Comparison of ENCODE assay signal across 8 mouse cellular contexts in the genomic region with DNA sequence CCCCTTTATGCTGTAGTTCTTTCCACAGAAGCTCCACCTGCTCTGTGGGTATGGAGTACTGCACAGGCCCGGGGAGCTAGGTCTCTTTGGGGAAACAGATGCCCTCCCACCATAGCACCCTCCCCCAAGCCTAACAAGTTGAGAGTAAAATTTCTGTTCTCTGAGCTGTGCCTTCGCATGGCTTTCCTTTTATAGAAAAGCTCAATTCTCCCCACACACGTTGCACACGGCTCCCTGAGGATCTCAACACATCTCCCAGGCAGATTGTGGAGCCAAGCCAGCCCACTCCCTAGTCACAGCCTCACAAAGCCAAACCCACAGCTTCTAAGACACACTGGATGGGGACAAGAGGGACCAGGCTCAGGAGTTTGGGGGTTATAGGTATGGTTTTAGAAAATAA. TPM values are rescaled to one million over a fixed set of nuclear protein-coding genes. Genes with fewer than 3 reads are reported as not detected.
A peak's percentile ranks its signal among the peaks of the same experiment; 100 is the strongest.
DNase-seq lines count a peak whose midpoint lies in the region; ATAC-seq and TF ChIP-seq lines count a peak whose summit lies in the region.

No protein-coding gene starts in this region.

- no peak overlapping the region; the same call in 1 of the 2 replicates for H3K9ac ChIP-seq in lung, embryonic 14.5 days
- H3K9ac ChIP-seq in hindbrain, embryonic 15.5 days: peak overlapping the region; percentile 80
- H3K9ac ChIP-seq in midbrain, embryonic 11.5 days (ENCODE audit: low read length): peak overlapping the region; percentile 20; the same call in 1 of the 2 replicates

- peaks cover 54% of the 10 kb centered on the region for H3K36me3 ChIP-seq in lung, embryonic 14.5 days (ENCODE audit: insufficient read depth)
- peaks cover 37% of the 10 kb centered on the region for H3K36me3 ChIP-seq in hindbrain, embryonic 15.5 days
- H3K36me3 ChIP-seq in midbrain, embryonic 11.5 days (ENCODE audit: control insufficient read depth, insufficient read depth, low read length): peaks cover 9% of the 10 kb centered on the region; the same call in 1 of the 2 replicates

- H3K27me3 ChIP-seq in lung, embryonic 14.5 days (ENCODE audit: insufficient read depth, low read length): no peaks in the 10 kb centered on the region
- H3K27me3 ChIP-seq in hindbrain, embryonic 15.5 days: no peaks in the 10 kb centered on the region
- no peaks in the 10 kb centered on the region for H3K27me3 ChIP-seq in midbrain, embryonic 11.5 days (ENCODE audit: control insufficient read depth, insufficient read depth, low read length)

- no peaks in the 10 kb centered on the region for H3K9me3 ChIP-seq in lung, embryonic 14.5 days (ENCODE audit: low read depth, low read length)
- H3K9me3 ChIP-seq in hindbrain, embryonic 15.5 days: no peaks in the 10 kb centered on the region
- H3K9me3 ChIP-seq in midbrain, embryonic 11.5 days (ENCODE audit: control insufficient read depth, low read length): no peaks in the 10 kb centered on the region

- no peak for TF ChIP-seq CTCF in lung, embryonic 14.5 days (IDR thresholded peaks at IDR 0.05; ENCODE audit: low read depth)

- peak overlapping the region; percentile 77 for H3K4me2 ChIP-seq in lung, embryonic 14.5 days
- peak overlapping the region; percentile 74 for H3K4me2 ChIP-seq in hindbrain, embryonic 15.5 days
- peak overlapping the region; percentile 69; the same call in 1 of the 2 replicates for H3K4me2 ChIP-seq in midbrain, embryonic 11.5 days

- H3K27ac ChIP-seq in lung, embryonic 14.5 days (ENCODE audit: low read depth): no peak overlapping the region
- H3K27ac ChIP-seq in hindbrain, embryonic 15.5 days (replicated peaks): peak overlapping the region; percentile 95
- H3K27ac ChIP-seq in midbrain, embryonic 11.5 days (ENCODE audit: low read depth, low read length): no peak overlapping the region

- 0 out of 2 replicates have a peak, but pooled peaks cover 3% of the 10 kb centered on the region for H3K4me1 ChIP-seq in lung, embryonic 14.5 days (ENCODE audit: insufficient read depth)
- H3K4me1 ChIP-seq in hindbrain, embryonic 15.5 days (replicated peaks): peaks cover 53% of the 10 kb centered on the region
- peaks cover 26% of the 10 kb centered on the region for H3K4me1 ChIP-seq in midbrain, embryonic 11.5 days (ENCODE audit: control insufficient read depth, insufficient read depth, low read length)

- 48% methylated on average over 4 of the region's 4 CpGs for WGBS in lung, embryonic 14.5 days
- 41% methylated on average over 4 of the region's 4 CpGs for WGBS in hindbrain, embryonic 15.5 days
- WGBS in midbrain, embryonic 11.5 days: 75% methylated on average over 4 of the region's 4 CpGs

- peak; percentile 28 for DNase-seq in lung, embryonic 14.5 days
- no peak for DNase-seq in lung, postnatal 10 days
- no peak for DNase-seq in midbrain, embryonic 11.5 days (ENCODE audit: low spot score, missing footprints)
- DNase-seq in telencephalon, adult 2 months (ENCODE audit: low read depth, low spot score): peak; percentile 96
- no peak for DNase-seq in thymus, postnatal 25 days
- DNase-seq in ovary, adult 18-20 months (ENCODE audit: low spot score): no peak
- no peak for DNase-seq in thymus, postnatal 14 days

- no peak for ATAC-seq in lung, embryonic 14.5 days (ENCODE audit: insufficient read depth)
- ATAC-seq in hindbrain, embryonic 15.5 days (ENCODE audit: low FRiP score, low read depth): no peak
- no peak for ATAC-seq in midbrain, embryonic 11.5 days (ENCODE audit: low FRiP score)

- H3K4me3 ChIP-seq in lung, embryonic 14.5 days (ENCODE audit: low read depth, low read length): no peak overlapping the region
- peak overlapping the region; percentile 79 for H3K4me3 ChIP-seq in hindbrain, embryonic 15.5 days
- no peak overlapping the region for H3K4me3 ChIP-seq in midbrain, embryonic 11.5 days (ENCODE audit: low read depth, low read length)

RNA-seq across cellular contexts. Expression of gene Ctxn1, which starts 2.2 kb away (rescaled TPM):
- 65.7 and 80.7 TPM in 2 replicates for polyA plus RNA-seq in lung, embryonic 14.5 days (2014; fragmentation: Nextera tagmentation; extraction: Ambion mirVana)
- polyA plus RNA-seq in hindbrain, embryonic 15.5 days (2015; fragmentation: Nextera tagmentation; extraction: Ambion mirVana): 270 and 299 TPM in 2 replicates
- polyA plus RNA-seq in midbrain, embryonic 11.5 days (2014; fragmentation: Nextera tagmentation; extraction: Ambion mirVana): 97.9 and 110 TPM in 2 replicates

RNA-seq across cellular contexts. Expression of gene Snapc2, which starts 4.0 kb away (rescaled TPM):
- polyA plus RNA-seq in lung, embryonic 14.5 days (2014; fragmentation: Nextera tagmentation; extraction: Ambion mirVana): 60.6 and 63.5 TPM in 2 replicates
- 64.5 and 75.6 TPM in 2 replicates for polyA plus RNA-seq in hindbrain, embryonic 15.5 days (2015; fragmentation: Nextera tagmentation; extraction: Ambion mirVana)
- 53.9 and 64.6 TPM in 2 replicates for polyA plus RNA-seq in midbrain, embryonic 11.5 days (2014; fragmentation: Nextera tagmentation; extraction: Ambion mirVana)

RNA-seq across cellular contexts. Expression of gene Tgfbr3l, which starts 8.9 kb away (rescaled TPM):
- 2.0 and 3.2 TPM in 2 replicates for polyA plus RNA-seq in lung, embryonic 14.5 days (2014; fragmentation: Nextera tagmentation; extraction: Ambion mirVana)
- polyA plus RNA-seq in hindbrain, embryonic 15.5 days (2015; fragmentation: Nextera tagmentation; extraction: Ambion mirVana): 4.3 and 4.8 TPM in 2 replicates
- polyA plus RNA-seq in midbrain, embryonic 11.5 days (2014; fragmentation: Nextera tagmentation; extraction: Ambion mirVana): 1.2 and 2.0 TPM in 2 replicates

RNA-seq across cellular contexts. Expression of gene Gm49320, which starts 18.2 kb away (rescaled TPM):
- 1.2 and 1.5 TPM in 2 replicates for polyA plus RNA-seq in lung, embryonic 14.5 days (2014; fragmentation: Nextera tagmentation; extraction: Ambion mirVana)
- 0.83 and 0.92 TPM in 2 replicates for polyA plus RNA-seq in hindbrain, embryonic 15.5 days (2015; fragmentation: Nextera tagmentation; extraction: Ambion mirVana)
- 0.59 and 1.00 TPM in 2 replicates for polyA plus RNA-seq in midbrain, embryonic 11.5 days (2014; fragmentation: Nextera tagmentation; extraction: Ambion mirVana)

RNA-seq across cellular contexts. Expression of gene Map2k7, which starts 18.4 kb away (rescaled TPM):
- polyA plus RNA-seq in lung, embryonic 14.5 days (2014; fragmentation: Nextera tagmentation; extraction: Ambion mirVana): 16.2 and 20.9 TPM in 2 replicates
- polyA plus RNA-seq in hindbrain, embryonic 15.5 days (2015; fragmentation: Nextera tagmentation; extraction: Ambion mirVana): 28.0 and 29.4 TPM in 2 replicates
- 20.8 and 22.7 TPM in 2 replicates for polyA plus RNA-seq in midbrain, embryonic 11.5 days (2014; fragmentation: Nextera tagmentation; extraction: Ambion mirVana)

Comparison
In these comparisons a context has a peak if more than half of its experiments do, and no peak if none do; other contexts are left out.
1. DNase-seq: peak in lung, embryonic 14.5 days (single experiment) and telencephalon, adult 2 months (single experiment); none in lung, postnatal 10 days (single experiment), midbrain, embryonic 11.5 days (single experiment), thymus, postnatal 25 days (single experiment), ovary, adult 18-20 months (single experiment) and thymus, postnatal 14 days (single experiment).
2. Peak in every context shown above with its lines, with median percentiles within 50 percentile points of each other: H3K4me2 ChIP-seq.